Mouse (Mus musculus) spleen, postnatal 10 days (tissue): ENCODE measurements around the gene Speer4a.
"Not testable (repeated sequence)": the region's sequence is repeated elsewhere in the genome, so short reads cannot be mapped to it uniquely, and the experiment has no call there.

Experiments
- DNase-seq, 2 experiments: peaks; one replicate each; pipeline ENCODE4 v3.0.0; 2021 to 2022; ENCODE audit warnings: low spot score in 2 of 2

Gene Speer4a

DNA sequence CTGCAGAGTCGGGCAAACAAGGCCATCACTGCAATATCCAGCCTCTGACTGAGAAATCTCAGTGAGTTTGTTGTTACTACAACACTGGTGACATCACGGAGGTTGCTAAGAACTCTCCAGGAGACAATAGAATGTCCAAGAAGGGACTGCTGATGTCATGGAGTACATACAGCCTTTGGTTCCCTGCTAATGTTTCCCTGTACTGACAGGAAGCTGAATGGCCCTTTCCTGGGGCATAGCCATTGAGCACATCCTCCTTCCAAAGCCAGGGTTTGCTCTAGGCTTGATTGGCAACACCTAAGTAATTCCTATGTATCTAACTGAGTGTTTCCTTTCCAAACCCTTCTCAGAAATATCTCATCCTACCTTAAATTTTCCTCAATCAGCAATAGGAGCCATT is at the start of gene Speer4a:
Gene Speer4a (minus strand): TSS at position 101 of the 400 bp plus-strand sequence.
- DNase-seq = not testable (repeated sequence)

DNA sequence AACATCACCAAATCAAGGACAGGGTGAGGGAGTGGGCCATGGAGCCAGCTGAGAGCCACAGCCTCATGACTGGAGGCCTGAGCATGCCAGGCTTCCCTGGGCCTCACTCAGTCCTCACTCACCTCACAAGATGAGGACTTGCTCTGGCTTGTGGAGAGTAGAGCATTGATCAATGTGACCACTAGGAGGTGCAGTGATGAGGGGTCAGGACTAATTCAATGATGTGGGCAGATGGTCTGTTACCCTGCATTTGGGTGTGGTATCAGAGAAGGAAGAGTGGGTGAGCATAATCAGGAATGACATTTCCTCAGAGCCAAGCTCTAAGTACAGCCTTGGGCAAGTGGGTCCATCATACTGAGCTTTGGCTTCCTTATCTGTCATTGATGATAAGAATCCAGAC is 39.7 kb upstream of the Speer4a start:
- not testable (repeated sequence) for DNase-seq

DNA sequence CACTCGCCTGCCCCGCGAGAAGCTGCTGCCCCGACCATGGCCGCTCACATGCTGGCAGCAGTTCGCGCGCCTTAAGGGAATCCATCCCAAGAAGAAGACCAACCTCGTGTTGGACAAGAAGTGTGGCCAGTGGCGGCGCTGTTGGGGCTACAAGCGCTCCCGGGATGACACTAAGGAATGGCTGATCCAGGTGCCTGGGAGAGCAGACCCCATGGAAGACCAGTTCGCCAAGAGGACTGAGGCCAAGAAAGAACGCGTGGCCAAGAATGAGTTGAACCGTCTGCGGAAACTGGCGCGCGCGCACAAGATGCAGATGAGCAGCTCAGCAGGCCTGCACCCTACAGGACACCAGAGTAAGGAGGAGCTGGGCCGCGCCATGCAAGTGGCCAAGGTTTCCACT is 31.4 kb upstream of the Speer4a start:
- DNase-seq = no peak

DNA sequence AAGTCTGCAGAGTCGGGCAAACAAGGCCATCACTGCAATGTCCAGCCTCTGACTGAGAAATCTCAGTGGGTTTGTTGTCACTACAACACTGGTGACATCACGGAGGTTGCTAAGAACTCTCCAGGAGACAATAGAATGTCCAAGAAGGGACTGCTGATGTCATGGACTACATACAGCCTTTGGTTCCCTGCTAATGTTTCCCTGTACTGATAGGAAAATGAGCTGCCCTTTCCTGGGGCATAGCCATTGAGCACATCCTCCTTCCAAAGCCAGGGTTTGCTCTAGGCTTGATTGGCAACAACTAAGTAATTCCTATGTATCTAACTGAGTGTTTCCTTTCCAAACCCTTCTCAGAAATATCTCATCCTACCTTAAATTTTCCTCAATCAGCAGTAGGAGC is 19.1 kb upstream of the Speer4a start, which contains the start of gene Gm7347:
Gene Gm7347 (minus strand): TSS at position 101 of the 400 bp plus-strand sequence.
- DNase-seq = not testable (repeated sequence)

DNA sequence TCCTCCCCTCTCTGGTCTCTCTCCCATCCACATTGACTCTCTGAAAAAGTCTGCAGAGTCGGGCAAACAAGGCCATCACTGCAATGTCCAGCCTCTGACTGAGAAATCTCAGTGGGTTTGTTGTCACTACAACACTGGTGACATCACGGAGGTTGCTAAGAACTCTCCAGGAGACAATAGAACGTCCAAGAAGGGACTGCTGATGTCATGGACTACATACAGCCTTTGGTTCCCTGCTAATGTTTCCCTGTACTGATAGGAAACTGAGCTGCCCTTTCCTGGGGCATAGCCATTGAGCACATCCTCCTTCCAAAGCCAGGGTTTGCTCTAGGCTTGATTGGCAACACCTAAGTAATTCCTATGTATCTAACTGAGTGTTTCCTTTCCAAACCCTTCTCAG is 16.5 kb downstream of the Speer4a start, which contains the start of gene Gm5862:
Gene Gm5862 (minus strand): TSS at position 101 of the 400 bp plus-strand sequence.
- DNase-seq = not testable (repeated sequence)

DNA sequence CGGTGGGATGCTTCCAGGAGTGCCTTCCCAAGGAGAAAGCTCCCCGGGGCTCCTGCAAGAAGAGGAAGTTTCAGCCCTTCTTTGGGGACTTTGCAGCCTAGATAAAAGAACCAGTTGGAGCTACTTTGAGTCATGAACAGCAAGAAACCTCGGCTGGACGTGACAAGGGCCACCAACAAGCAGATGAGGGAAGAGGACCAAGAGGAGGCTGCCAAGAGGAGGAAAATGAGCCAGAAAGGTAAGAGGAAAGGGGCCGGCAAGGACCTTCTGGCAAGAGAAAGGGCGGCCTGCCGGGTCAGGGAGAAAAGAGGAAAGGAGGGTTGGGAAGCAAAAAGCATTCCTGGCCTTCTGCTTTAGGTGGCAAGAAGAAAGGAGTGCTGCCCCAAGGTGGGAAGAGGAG is 31.7 kb downstream of the Speer4a start:
- DNase-seq = not testable (repeated sequence)

DNA sequence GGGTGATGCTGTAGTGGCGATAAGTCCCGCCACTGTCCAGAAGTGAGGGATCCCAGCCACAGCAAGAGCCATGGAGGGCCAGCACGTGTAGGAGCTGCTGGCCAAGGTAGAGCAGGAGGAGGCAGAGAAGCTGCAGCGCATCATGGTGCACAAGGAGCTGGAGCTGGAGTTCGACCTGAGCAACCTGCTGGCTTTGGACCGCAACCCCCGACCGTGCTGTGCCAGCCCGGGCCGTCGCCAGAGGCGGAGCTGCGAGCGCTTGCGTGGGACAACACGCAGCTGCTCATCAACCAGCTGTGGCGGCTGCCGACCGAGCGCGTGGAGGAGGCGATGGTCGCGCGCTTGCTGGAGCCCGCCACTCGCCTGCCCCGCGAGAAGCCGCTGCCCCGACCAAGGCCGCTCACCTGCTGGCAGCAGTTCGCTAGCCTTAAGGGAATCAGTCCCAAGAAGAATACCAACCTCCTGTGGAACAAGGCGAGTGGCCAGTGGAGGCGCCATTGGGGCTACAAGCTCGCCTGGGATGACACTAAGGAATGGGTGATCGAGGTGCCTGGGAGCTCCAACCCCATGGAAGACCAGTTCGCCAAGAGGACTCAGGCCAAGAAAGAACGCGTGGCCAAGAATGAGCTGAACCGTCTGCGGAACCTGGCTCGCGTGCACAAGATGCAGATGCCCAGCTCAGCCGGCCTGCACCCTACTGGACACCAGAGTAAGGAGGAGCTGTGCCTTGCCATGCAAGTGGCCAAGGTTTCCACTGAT is 32.2 kb downstream of the Speer4a start:
- peak in 1 of 2 experiments; percentile 11 for DNase-seq

DNA sequence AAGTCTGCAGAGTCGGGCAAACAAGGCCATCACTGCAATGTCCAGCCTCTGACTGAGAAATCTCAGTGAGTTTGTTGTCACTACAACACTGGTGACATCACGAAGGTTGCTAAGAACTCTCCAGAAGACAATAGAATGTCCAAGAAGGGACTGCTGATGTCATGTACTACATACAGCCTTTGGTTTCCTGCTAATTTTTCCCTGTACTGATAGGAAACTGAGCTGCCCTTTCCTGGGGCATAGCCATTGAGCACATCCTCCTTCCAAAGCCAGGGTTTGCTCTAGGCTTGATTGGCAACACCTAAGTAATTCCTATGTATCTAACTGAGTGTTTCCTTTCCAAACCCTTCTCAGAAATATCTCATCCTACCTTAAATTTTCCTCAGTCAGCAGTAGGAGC is 34.7 kb downstream of the Speer4a start, which contains the start of gene Gm1979:
Gene Gm1979 (minus strand): TSS at position 101 of the 400 bp plus-strand sequence.
- DNase-seq = not testable (repeated sequence)

DNA sequence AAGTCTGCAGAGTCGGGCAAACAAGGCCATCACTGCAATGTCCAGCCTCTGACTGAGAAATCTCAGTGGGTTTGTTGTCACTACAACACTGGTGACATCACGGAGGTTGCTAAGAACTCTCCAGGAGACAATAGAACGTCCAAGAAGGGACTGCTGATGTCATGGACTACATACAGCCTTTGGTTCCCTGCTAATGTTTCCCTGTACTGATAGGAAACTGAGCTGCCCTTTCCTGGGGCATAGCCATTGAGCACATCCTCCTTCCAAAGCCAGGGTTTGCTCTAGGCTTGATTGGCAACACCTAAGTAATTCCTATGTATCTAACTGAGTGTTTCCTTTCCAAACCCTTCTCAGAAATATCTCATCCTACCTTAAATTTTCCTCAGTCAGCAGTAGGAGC is 50.8 kb downstream of the Speer4a start, which contains the start of gene Gm21698:
Gene Gm21698 (minus strand): TSS at position 101 of the 400 bp plus-strand sequence.
- DNase-seq = not testable (repeated sequence)
